Mouse (Mus musculus) left cerebral cortex, postnatal 4 days (tissue): Measurements from ENCODE around the gene Ovol3. TPM values are rescaled to one million over a fixed set of nuclear protein-coding genes. Genes with fewer than 3 reads are reported as not detected.
"Not testable (repeated sequence)": the region's sequence is repeated elsewhere in the genome, so short reads cannot be mapped to it uniquely, and the experiment has no call there.

Experiments
- DNase-seq: peaks from one replicate; pipeline ENCODE4 v3.0.0-alpha.2; 2022
- intact Hi-C: fragments of 180-260 bp; cut with DNase I; formaldehyde crosslinking; loops from one replicate; pipeline ENCODE4 v1.15.1; 2025
- total RNA-seq, 2 experiments: library from RNA; stranded (reverse); gene quantifications; 2 replicates each; pipeline ENCODE4 v1.2.3; 2021

Gene Ovol3
- total RNA-seq = not detected

- intact Hi-C loops = no loop called here
- no peak for DNase-seq
These were observed at the start of gene Ovol3 for GRCm38 (mm10) chr7:30235625-30236024. Ovol3 (minus strand) TSS chr7:30235725.

GRCm38 (mm10) chr7:30282740-30283139 lies 47.2 kb upstream of the Ovol3 start:
- intact Hi-C loops = no loop called here

GRCm38 (mm10) chr7:30281522-30281921 lies 46.0 kb upstream of the Ovol3 start:
- intact Hi-C loops = no loop called here
- DNase-seq = no peak

More at GRCm38 (mm10) chr7:30282740-30283139, 47.2 kb upstream of the Ovol3 start:
- DNase-seq = no peak

GRCm38 (mm10) chr7:30280670-30281138 lies 45.2 kb upstream of the Ovol3 start:
- peak; percentile 88 for DNase-seq
- intact Hi-C loops = no loop called here

GRCm38 (mm10) chr7:30279951-30280669 lies 44.6 kb upstream of the Ovol3 start, which contains the start of the genes Thap8 and Wdr62:
Thap8 (plus strand) TSS chr7:30280094.
Wdr62 (minus strand) TSS chr7:30280419.
- DNase-seq = peak; percentile 95
- intact Hi-C loops = no loop called here

GRCm38 (mm10) chr7:30279536-30279935 lies 44.0 kb upstream of the Ovol3 start:
- intact Hi-C loops = no loop called here
- DNase-seq = no peak

GRCm38 (mm10) chr7:30278911-30279310 lies 43.4 kb upstream of the Ovol3 start:
- intact Hi-C loops = no loop called here
- DNase-seq = no peak

- DNase-seq = no peak
- intact Hi-C loops = no loop called here
These were observed 38.9 kb upstream of the Ovol3 start for GRCm38 (mm10) chr7:30274383-30274782.

- DNase-seq = no peak
- intact Hi-C loops = no loop called here
These were observed 34.1 kb upstream of the Ovol3 start for GRCm38 (mm10) chr7:30269641-30270040.

GRCm38 (mm10) chr7:30266780-30267179 lies 31.3 kb upstream of the Ovol3 start:
- intact Hi-C loops = no loop called here
- no peak for DNase-seq

- intact Hi-C loops = no loop called here
- DNase-seq = no peak
These were observed 30.4 kb upstream of the Ovol3 start for GRCm38 (mm10) chr7:30265935-30266334.

- DNase-seq = no peak
- intact Hi-C loops = no loop called here
These were observed 30.0 kb upstream of the Ovol3 start for GRCm38 (mm10) chr7:30265531-30265930.

GRCm38 (mm10) chr7:30265041-30265440 lies 29.5 kb upstream of the Ovol3 start:
- no peak for DNase-seq
- intact Hi-C loops = no loop called here

GRCm38 (mm10) chr7:30251956-30252954 lies 16.7 kb upstream of the Ovol3 start:
- intact Hi-C loops = no loop called here
- DNase-seq = no peak

GRCm38 (mm10) chr7:30237374-30237773 lies 1.8 kb upstream of the Ovol3 start:
- DNase-seq, intact Hi-C loops: not testable (repeated sequence)

- intact Hi-C loops = no loop called here
- DNase-seq = no peak
These were observed 434 bp downstream of the Ovol3 start for GRCm38 (mm10) chr7:30235091-30235490.

- intact Hi-C loops = no loop called here
- no peak for DNase-seq
These were observed 1.2 kb downstream of the Ovol3 start for GRCm38 (mm10) chr7:30234276-30234858.

GRCm38 (mm10) chr7:30233387-30233786 lies 2.1 kb downstream of the Ovol3 start:
- intact Hi-C loops = no loop called here
- DNase-seq = peak; percentile 29

- intact Hi-C loops = no loop called here
- peak; percentile 71 for DNase-seq
These were observed 2.8 kb downstream of the Ovol3 start for GRCm38 (mm10) chr7:30232631-30233148.

- intact Hi-C loops = no loop called here
- peak; percentile 99 for DNase-seq
These were observed 3.7 kb downstream of the Ovol3 start, which contains the start of the genes Polr2i and Tbcb for GRCm38 (mm10) chr7:30231669-30232454. Polr2i (plus strand) TSS chr7:30231948. Tbcb (minus strand) TSS chr7:30232272.
